Mouse (Mus musculus): Measurements from ENCODE around the gene Fads2. TPM values are rescaled to one million over a fixed set of nuclear protein-coding genes. Genes with fewer than 3 reads are reported as not detected.

The Fads2 gene
- total RNA-seq, 1 experiment = 41.5 TPM

- H3K27ac ChIP-seq (ENCODE audit: insufficient read depth, low read depth, low read length, poor library complexity, severe bottlenecking) = no peak overlapping the region
- H3K4me3 ChIP-seq (ENCODE audit: insufficient read depth in 1 of 2, low read depth in 1 of 2, low read length in 2 of 2, poor library complexity in 1 of 2, severe bottlenecking in 1 of 2) = no peak overlapping the region
- in situ Hi-C loops (cut with MboI; ENCODE audit: low sequenced_read_pairs in 2 of 2, unreplicated experiment in 2 of 2) = no loop called here
- H3K9ac ChIP-seq (ENCODE audit: insufficient read depth, low read depth, low read length, poor library complexity, severe bottlenecking) = no peak overlapping the region
- H3K36me3 ChIP-seq (ENCODE audit: control insufficient read depth, insufficient read depth, low read length, poor library complexity, severe bottlenecking) = peaks cover 36% of the 10 kb centered on the region
- peaks cover 0 to 2% of the 10 kb centered on the region in 2 experiments; a peak in 1 of 4 replicates for H3K4me1 ChIP-seq (ENCODE audit: control insufficient read depth in 2 of 2, insufficient read depth in 2 of 2, low read length in 2 of 2, poor library complexity in 1 of 2)
- H3K9me3 ChIP-seq (ENCODE audit: control insufficient read depth, insufficient read depth, low read depth, low read length) = no peaks in the 10 kb centered on the region
- DNase-seq (ENCODE audit: low read depth, low spot score) = no peak
- TF ChIP-seq HCFC1 (IDR thresholded peaks at IDR 0.05; ENCODE audit: borderline replicate concordance, insufficient read depth, low read length) (no peak), MAFK (IDR thresholded peaks at IDR 0.05; ENCODE audit: insufficient read depth, low read depth, low read length) (no peak), ZC3H11A (IDR thresholded peaks at IDR 0.05; ENCODE audit: borderline replicate concordance, low read depth, low read length) (no peak), ZNF384 (IDR thresholded peaks at IDR 0.05; ENCODE audit: low read depth, low read length) (no peak), CHD2 (IDR thresholded peaks at IDR 0.05; ENCODE audit: low read depth, low read length) (no peak)
Observed at GRCm38 (mm10) chr19:10061624-10062023, 39.9 kb downstream of the Fads2 start.

GRCm38 (mm10) chr19:10060783-10061590, 40.6 kb downstream of the Fads2 start:
- Histone ChIP-seq H3K4me1 (ENCODE audit: control insufficient read depth in 2 of 2, insufficient read depth in 2 of 2, low read length in 2 of 2, poor library complexity in 1 of 2) (peaks cover 0 to 2% of the 10 kb centered on the region in 2 experiments; a peak in 1 of 4 replicates), H3K27ac (ENCODE audit: insufficient read depth, low read depth, low read length, poor library complexity, severe bottlenecking) (no peak overlapping the region), H3K9me3 (ENCODE audit: control insufficient read depth, insufficient read depth, low read depth, low read length) (no peaks in the 10 kb centered on the region), H3K36me3 (ENCODE audit: control insufficient read depth, insufficient read depth, low read length, poor library complexity, severe bottlenecking) (peaks cover 29% of the 10 kb centered on the region), H3K4me3 (ENCODE audit: insufficient read depth in 1 of 2, low read depth in 1 of 2, low read length in 2 of 2, poor library complexity in 1 of 2, severe bottlenecking in 1 of 2) (no peak overlapping the region), H3K9ac (ENCODE audit: insufficient read depth, low read depth, low read length, poor library complexity, severe bottlenecking) (no peak overlapping the region)
- in situ Hi-C loops (cut with MboI; ENCODE audit: low sequenced_read_pairs in 2 of 2, unreplicated experiment in 2 of 2) = no loop called here
- TF ChIP-seq ZNF384 (IDR thresholded peaks at IDR 0.05; ENCODE audit: low read depth, low read length) (no peak), CHD2 (IDR thresholded peaks at IDR 0.05; ENCODE audit: low read depth, low read length) (no peak), ZC3H11A (IDR thresholded peaks at IDR 0.05; ENCODE audit: borderline replicate concordance, low read depth, low read length) (no peak), HCFC1 (IDR thresholded peaks at IDR 0.05; ENCODE audit: borderline replicate concordance, insufficient read depth, low read length) (no peak), MAFK (IDR thresholded peaks at IDR 0.05; ENCODE audit: insufficient read depth, low read depth, low read length) (no peak)
- no peak for DNase-seq (ENCODE audit: low read depth, low spot score)

GRCm38 (mm10) chr19:10059911-10060567, 41.5 kb downstream of the Fads2 start:
- no peak overlapping the region for H3K27ac ChIP-seq (ENCODE audit: insufficient read depth, low read depth, low read length, poor library complexity, severe bottlenecking)
- no peak overlapping the region for H3K9ac ChIP-seq (ENCODE audit: insufficient read depth, low read depth, low read length, poor library complexity, severe bottlenecking)
- TF ChIP-seq ZC3H11A (IDR thresholded peaks at IDR 0.05; ENCODE audit: borderline replicate concordance, low read depth, low read length) = 0 out of 2 replicates have a peak, but pooled peaks have one; percentile 22
- no peak for TF ChIP-seq ZNF384 (IDR thresholded peaks at IDR 0.05; ENCODE audit: low read depth, low read length)
- H3K9me3 ChIP-seq (ENCODE audit: control insufficient read depth, insufficient read depth, low read depth, low read length) = no peaks in the 10 kb centered on the region
- H3K4me1 ChIP-seq (ENCODE audit: control insufficient read depth in 2 of 2, insufficient read depth in 2 of 2, low read length in 2 of 2, poor library complexity in 1 of 2) = peaks cover 0 to 2% of the 10 kb centered on the region in 2 experiments; a peak in 1 of 4 replicates
- H3K4me3 ChIP-seq (ENCODE audit: insufficient read depth in 1 of 2, low read depth in 1 of 2, low read length in 2 of 2, poor library complexity in 1 of 2, severe bottlenecking in 1 of 2) = no peak overlapping the region
- H3K36me3 ChIP-seq (ENCODE audit: control insufficient read depth, insufficient read depth, low read length, poor library complexity, severe bottlenecking) = peaks cover 22% of the 10 kb centered on the region
- peak; percentile 40 for DNase-seq (ENCODE audit: low read depth, low spot score)
- in situ Hi-C loops (cut with MboI; ENCODE audit: low sequenced_read_pairs in 2 of 2, unreplicated experiment in 2 of 2) = no loop called here

GRCm38 (mm10) chr19:10058876-10059427, 42.6 kb downstream of the Fads2 start:
- H3K4me3 ChIP-seq (ENCODE audit: insufficient read depth in 1 of 2, low read depth in 1 of 2, low read length in 2 of 2, poor library complexity in 1 of 2, severe bottlenecking in 1 of 2) = no peak overlapping the region
- TF ChIP-seq ZC3H11A (IDR thresholded peaks at IDR 0.05; ENCODE audit: borderline replicate concordance, low read depth, low read length) (no peak), ZNF384 (IDR thresholded peaks at IDR 0.05; ENCODE audit: low read depth, low read length) (no peak), MAFK (IDR thresholded peaks at IDR 0.05; ENCODE audit: insufficient read depth, low read depth, low read length) (no peak), CHD2 (IDR thresholded peaks at IDR 0.05; ENCODE audit: low read depth, low read length) (no peak), HCFC1 (IDR thresholded peaks at IDR 0.05; ENCODE audit: borderline replicate concordance, insufficient read depth, low read length) (no peak)
- no peak overlapping the region for H3K9ac ChIP-seq (ENCODE audit: insufficient read depth, low read depth, low read length, poor library complexity, severe bottlenecking)
- H3K36me3 ChIP-seq (ENCODE audit: control insufficient read depth, insufficient read depth, low read length, poor library complexity, severe bottlenecking) = peaks cover 13% of the 10 kb centered on the region
- in situ Hi-C loops (cut with MboI; ENCODE audit: low sequenced_read_pairs in 2 of 2, unreplicated experiment in 2 of 2) = no loop called here
- no peak for DNase-seq (ENCODE audit: low read depth, low spot score)
- no peaks in the 10 kb centered on the region for H3K9me3 ChIP-seq (ENCODE audit: control insufficient read depth, insufficient read depth, low read depth, low read length)
- peaks cover 0 to 2% of the 10 kb centered on the region in 2 experiments; a peak in 1 of 4 replicates for H3K4me1 ChIP-seq (ENCODE audit: control insufficient read depth in 2 of 2, insufficient read depth in 2 of 2, low read length in 2 of 2, poor library complexity in 1 of 2)
- H3K27ac ChIP-seq (ENCODE audit: insufficient read depth, low read depth, low read length, poor library complexity, severe bottlenecking) = no peak overlapping the region
